Mouse (Mus musculus): ENCODE data around the gene Gphn. TPM values are rescaled to one million over a fixed set of nuclear protein-coding genes. Genes with fewer than 3 reads are reported as not detected.

Gphn gene
- total RNA-seq, 2 experiments from 2014 or later = 29.7 to 32.8 TPM

DNA sequence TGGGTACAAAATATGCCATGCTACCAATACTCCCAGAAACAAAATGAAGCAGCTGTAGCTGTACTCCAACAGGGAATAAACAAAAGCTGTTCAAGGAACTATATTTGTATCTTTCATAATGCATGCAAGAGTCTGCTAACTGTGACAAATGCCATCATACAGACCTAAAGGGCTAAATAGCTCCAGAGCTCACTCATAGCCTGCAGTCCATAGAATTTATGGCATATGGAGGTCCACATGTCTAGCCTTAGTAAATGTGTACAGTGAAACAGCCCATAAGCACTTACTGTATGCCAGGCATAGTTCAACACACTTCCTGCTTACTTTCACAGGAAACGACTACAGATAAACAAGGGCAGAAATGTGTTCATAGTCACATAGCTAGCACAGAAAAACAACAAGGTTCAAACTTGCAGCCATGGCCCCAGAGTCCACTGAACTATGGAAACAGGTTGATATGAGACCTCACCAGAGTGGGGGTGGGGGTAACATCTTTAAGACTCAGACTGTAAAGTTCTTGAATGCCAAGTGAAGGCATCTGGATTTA lies 459.6 kb downstream of the Gphn start:
- DNase-seq = no peak
- intact Hi-C loops (cut with DNase I) = loop anchor here (10.0 kb wide), 1 partner anchor 149 kb away; no protein-coding TSS in a partner anchor

GRCm38 (mm10) chr12:78688876-78689275 lies 462.7 kb downstream of the Gphn start:
- intact Hi-C loops (cut with DNase I) = loop anchor here (10.0 kb wide), 1 partner anchor 146 kb away; no protein-coding TSS in a partner anchor

GRCm38 (mm10) chr12:78691325-78691724 lies 465.1 kb downstream of the Gphn start, which contains the start of gene Fam71d:
Gene Fam71d, plus strand, starts transcription at chr12:78691535.
- intact Hi-C loops (cut with DNase I) = loop anchor here (5.0 kb wide), 1 partner anchor 299 kb away; no protein-coding TSS in a partner anchor
- no peak for DNase-seq

More at GRCm38 (mm10) chr12:78688876-78689275, 462.7 kb downstream of the Gphn start:
- DNase-seq = no peak

DNA sequence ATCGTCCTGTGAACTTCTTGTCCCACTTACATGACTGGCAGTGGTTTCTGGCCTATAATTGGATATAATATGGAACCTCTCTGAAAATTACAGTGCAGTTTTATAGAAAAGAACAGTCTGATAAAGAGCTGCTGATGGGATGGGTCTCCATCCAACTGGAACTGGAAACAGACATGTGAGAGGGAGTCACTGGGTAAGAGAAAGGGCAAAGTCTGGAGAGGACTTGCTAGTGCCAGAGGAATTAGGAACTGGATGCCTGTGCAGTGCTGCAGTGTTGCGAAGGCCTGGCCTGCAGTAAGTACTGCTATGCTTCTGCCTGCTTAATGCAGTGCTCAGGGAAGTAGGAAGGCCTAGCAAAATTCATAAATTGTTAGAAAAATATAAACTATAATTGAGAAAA lies 467.1 kb downstream of the Gphn start:
- DNase-seq = no peak
- intact Hi-C loops (cut with DNase I) = loop anchor here (5.0 kb wide), 1 partner anchor 301 kb away; no protein-coding TSS in a partner anchor

DNA sequence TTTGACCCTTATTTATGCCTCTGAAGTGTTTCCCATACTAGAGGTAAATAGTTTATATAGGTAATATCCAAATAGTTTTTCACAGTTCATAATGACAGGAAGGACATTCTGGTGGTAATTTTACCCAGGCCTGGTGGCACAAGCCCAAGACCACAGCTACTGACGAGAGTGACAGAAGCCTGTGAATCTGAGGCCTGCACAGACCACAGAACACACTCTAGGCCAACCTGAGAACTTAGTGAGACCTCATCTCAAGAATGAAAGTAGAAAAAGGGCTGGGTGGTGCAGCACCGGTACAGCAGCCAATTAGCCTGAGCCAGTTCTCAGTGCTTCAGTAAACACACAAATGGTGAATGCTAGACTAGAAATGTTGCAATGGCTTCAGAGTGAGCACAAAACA lies 491.6 kb downstream of the Gphn start:
- DNase-seq = no peak
- intact Hi-C loops (cut with DNase I) = no loop called here

GRCm38 (mm10) chr12:78727723-78728122 lies 501.5 kb downstream of the Gphn start:
- intact Hi-C loops (cut with DNase I) = no loop called here
- no peak for DNase-seq

Other genes with a start within 250 kb of the Gphn start
- not detected for gene Gm6657, start 32.1 kb upstream of the Gphn start, total RNA-seq (2021)

Data from gastrocnemius, postnatal 36 days (tissue).